Mouse (Mus musculus): ENCODE results near the gene Mup5. TPM values are rescaled to one million over a fixed set of nuclear protein-coding genes. Genes with fewer than 3 reads are reported as not detected.
"Not testable (repeated sequence)": the region's sequence is repeated elsewhere in the genome, so short reads cannot be mapped to it uniquely, and the experiment has no call there.

The Mup5 gene
- polyA plus RNA-seq (2016; fragmentation: Nextera tagmentation; extraction: Ambion mirVana): not detected in 2 replicates

GRCm38 (mm10) chr4:61834952-61835708 lies at the start of gene Mup5:
Gene Mup5, minus strand, starts transcription at chr4:61835233.
- H3K36me3 ChIP-seq: no peaks in the 10 kb centered on the region
- H3K4me3 ChIP-seq: no peak within 1 kb of the TSS
- peaks cover 2% of the 10 kb centered on the region; the same call in 1 of the 2 replicates for H3K9me3 ChIP-seq
- H3K4me1 ChIP-seq: no peaks in the 10 kb centered on the region
- no peak for DNase-seq (ENCODE audit: low spot score)
- no peaks in the 10 kb centered on the region for H3K27me3 ChIP-seq (ENCODE audit: insufficient read depth, poor library complexity, severe bottlenecking)
- H3K27ac ChIP-seq: no peak within 1 kb of the TSS
- 72% methylated on average over 4 of the region's 4 CpGs for WGBS

- 0 out of 2 replicates have a peak, but pooled peaks cover 4% of the 10 kb centered on the region for H3K9me3 ChIP-seq
- no peaks in the 10 kb centered on the region for H3K27me3 ChIP-seq (ENCODE audit: insufficient read depth, poor library complexity, severe bottlenecking)
- H3K27ac ChIP-seq: no peak overlapping the region
- DNase-seq (ENCODE audit: low spot score): no peak
- H3K4me1 ChIP-seq: peaks cover 9% of the 10 kb centered on the region
- H3K4me3 ChIP-seq: no peak overlapping the region
- H3K36me3 ChIP-seq: no peaks in the 10 kb centered on the region
- 49% methylated on average over 4 of the region's 4 CpGs for WGBS
Observed at GRCm38 (mm10) chr4:61858160-61858559, 23.1 kb upstream of the Mup5 start.

- H3K9me3 ChIP-seq: 0 out of 2 replicates have a peak, but pooled peaks cover 4% of the 10 kb centered on the region
- WGBS: 62% methylated on average over 18 of the region's 18 CpGs
- H3K27me3 ChIP-seq (ENCODE audit: insufficient read depth, poor library complexity, severe bottlenecking): no peaks in the 10 kb centered on the region
- H3K4me3 ChIP-seq: no peak overlapping the region
- peak; percentile 83 for DNase-seq (ENCODE audit: low spot score)
- H3K27ac ChIP-seq: no peak overlapping the region
- peaks cover 9% of the 10 kb centered on the region for H3K4me1 ChIP-seq
- H3K36me3 ChIP-seq: no peaks in the 10 kb centered on the region
Observed at GRCm38 (mm10) chr4:61855831-61856698, 21.0 kb upstream of the Mup5 start.

- Histone ChIP-seq H3K36me3 (no peaks in the 10 kb centered on the region), H3K4me1 (peaks cover 9% of the 10 kb centered on the region), H3K27ac (peak overlapping the region; percentile 74), H3K4me3 (no peak overlapping the region), H3K27me3 (ENCODE audit: insufficient read depth, poor library complexity, severe bottlenecking) (no peaks in the 10 kb centered on the region), H3K9me3 (0 out of 2 replicates have a peak, but pooled peaks cover 4% of the 10 kb centered on the region)
- DNase-seq (ENCODE audit: low spot score): no peak
- WGBS: 81% methylated on average over 6 of the region's 6 CpGs
Observed at GRCm38 (mm10) chr4:61855344-61855743, 20.3 kb upstream of the Mup5 start.

GRCm38 (mm10) chr4:61844758-61845455 lies 9.9 kb upstream of the Mup5 start:
- H3K27ac ChIP-seq: no peak overlapping the region
- H3K36me3 ChIP-seq: no peaks in the 10 kb centered on the region
- no peaks in the 10 kb centered on the region for H3K4me1 ChIP-seq
- DNase-seq (ENCODE audit: low spot score): no peak
- 84% methylated on average over 5 of the region's 5 CpGs for WGBS
- no peaks in the 10 kb centered on the region for H3K27me3 ChIP-seq (ENCODE audit: insufficient read depth, poor library complexity, severe bottlenecking)
- no peak overlapping the region for H3K4me3 ChIP-seq
- no peaks in the 10 kb centered on the region for H3K9me3 ChIP-seq

GRCm38 (mm10) chr4:61829211-61829610 lies 5.8 kb downstream of the Mup5 start:
- H3K9me3 ChIP-seq: 0 out of 2 replicates have a peak, but pooled peaks cover 3% of the 10 kb centered on the region
- 73% methylated on average over 4 of the region's 4 CpGs for WGBS
- no peak overlapping the region for H3K4me3 ChIP-seq
- no peaks in the 10 kb centered on the region for H3K27me3 ChIP-seq (ENCODE audit: insufficient read depth, poor library complexity, severe bottlenecking)
- DNase-seq (ENCODE audit: low spot score): no peak
- no peak overlapping the region for H3K27ac ChIP-seq
- no peaks in the 10 kb centered on the region for H3K36me3 ChIP-seq
- H3K4me1 ChIP-seq: no peaks in the 10 kb centered on the region

- Histone ChIP-seq H3K9me3 (peaks cover 3% of the 10 kb centered on the region), H3K27ac (no peak overlapping the region), H3K4me1 (no peaks in the 10 kb centered on the region), H3K4me3 (no peak overlapping the region), H3K36me3 (no peaks in the 10 kb centered on the region), H3K27me3 (ENCODE audit: insufficient read depth, poor library complexity, severe bottlenecking) (no peaks in the 10 kb centered on the region)
- DNase-seq (ENCODE audit: low spot score): no peak
- WGBS: 88% methylated on average over 15 of the region's 15 CpGs
Observed at GRCm38 (mm10) chr4:61823185-61823584, 11.8 kb downstream of the Mup5 start.

GRCm38 (mm10) chr4:61822541-61822940 lies 12.5 kb downstream of the Mup5 start:
- not testable (repeated sequence) for H3K4me1 ChIP-seq; DNase-seq (ENCODE audit: low spot score); H3K27ac ChIP-seq; H3K36me3 ChIP-seq; H3K27me3 ChIP-seq (ENCODE audit: insufficient read depth, poor library complexity, severe bottlenecking); H3K9me3 ChIP-seq; H3K4me3 ChIP-seq
- 89% methylated on average over 9 of the region's 9 CpGs for WGBS

- Histone ChIP-seq H3K27me3 (ENCODE audit: insufficient read depth, poor library complexity, severe bottlenecking) (no peaks in the 10 kb centered on the region), H3K4me3 (no peak overlapping the region), H3K36me3 (no peaks in the 10 kb centered on the region), H3K9me3 (no peaks in the 10 kb centered on the region), H3K4me1 (no peaks in the 10 kb centered on the region), H3K27ac (no peak overlapping the region)
- 35% methylated on average over 2 of the region's 2 CpGs for WGBS
- no peak for DNase-seq (ENCODE audit: low spot score)
Observed at GRCm38 (mm10) chr4:61815602-61816001, 19.4 kb downstream of the Mup5 start.

GRCm38 (mm10) chr4:61813435-61813834 lies 21.6 kb downstream of the Mup5 start:
- Histone ChIP-seq H3K36me3 (no peaks in the 10 kb centered on the region), H3K4me3 (no peak overlapping the region), H3K27me3 (ENCODE audit: insufficient read depth, poor library complexity, severe bottlenecking) (no peaks in the 10 kb centered on the region), H3K9me3 (no peaks in the 10 kb centered on the region), H3K4me1 (no peaks in the 10 kb centered on the region), H3K27ac (no peak overlapping the region)
- no peak for DNase-seq (ENCODE audit: low spot score)

GRCm38 (mm10) chr4:61811193-61811592 lies 23.8 kb downstream of the Mup5 start:
- not testable (repeated sequence) for DNase-seq (ENCODE audit: low spot score); H3K27ac ChIP-seq; H3K36me3 ChIP-seq; H3K27me3 ChIP-seq (ENCODE audit: insufficient read depth, poor library complexity, severe bottlenecking); H3K4me3 ChIP-seq; H3K9me3 ChIP-seq; H3K4me1 ChIP-seq
- WGBS: 17% methylated on average over 2 of the region's 2 CpGs

GRCm38 (mm10) chr4:61808926-61809325 lies 26.1 kb downstream of the Mup5 start:
- H3K4me3 ChIP-seq; DNase-seq (ENCODE audit: low spot score); H3K27ac ChIP-seq; H3K36me3 ChIP-seq; H3K4me1 ChIP-seq; H3K9me3 ChIP-seq; H3K27me3 ChIP-seq (ENCODE audit: insufficient read depth, poor library complexity, severe bottlenecking): not testable (repeated sequence)
- 77% methylated on average over 3 of the region's 3 CpGs for WGBS

- not testable (repeated sequence) for DNase-seq (ENCODE audit: low spot score); H3K4me1 ChIP-seq; H3K27ac ChIP-seq; H3K4me3 ChIP-seq; H3K36me3 ChIP-seq; H3K27me3 ChIP-seq (ENCODE audit: insufficient read depth, poor library complexity, severe bottlenecking); H3K9me3 ChIP-seq
- WGBS: 90% methylated on average over 1 of the region's 1 CpGs
Observed at GRCm38 (mm10) chr4:61789699-61790098, 45.3 kb downstream of the Mup5 start.
